Mouse (Mus musculus): ENCODE data around the gene Zfp672. TPM values are rescaled to one million over a fixed set of nuclear protein-coding genes. Genes with fewer than 3 reads are reported as not detected.

Gene Zfp672
- total RNA-seq, 2 experiments from 2014 or later, result 48.9 to 53.1 TPM

DNA sequence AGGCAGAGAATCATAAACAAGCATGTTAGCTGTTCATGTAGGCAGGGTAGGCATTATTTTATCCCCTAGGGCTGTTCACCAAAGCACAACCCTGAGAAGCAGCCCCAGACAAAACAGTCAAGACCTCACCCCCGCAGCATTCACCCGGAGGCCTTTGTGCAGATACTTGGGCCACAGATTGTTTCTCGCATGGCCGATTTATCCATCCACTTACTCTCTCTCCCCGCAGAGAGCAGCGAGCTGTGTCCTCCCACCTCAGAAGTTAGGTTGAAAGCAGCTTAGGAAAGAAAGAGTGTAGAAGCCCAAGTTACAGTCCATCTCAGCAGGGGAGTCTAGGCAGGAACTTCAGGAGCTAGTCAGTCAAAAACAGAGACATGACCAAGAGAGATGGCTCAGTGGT lies 32.7 kb downstream of the Zfp672 start:
- no peak for DNase-seq
- intact Hi-C loops (cut with DNase I), result no loop called here

DNA sequence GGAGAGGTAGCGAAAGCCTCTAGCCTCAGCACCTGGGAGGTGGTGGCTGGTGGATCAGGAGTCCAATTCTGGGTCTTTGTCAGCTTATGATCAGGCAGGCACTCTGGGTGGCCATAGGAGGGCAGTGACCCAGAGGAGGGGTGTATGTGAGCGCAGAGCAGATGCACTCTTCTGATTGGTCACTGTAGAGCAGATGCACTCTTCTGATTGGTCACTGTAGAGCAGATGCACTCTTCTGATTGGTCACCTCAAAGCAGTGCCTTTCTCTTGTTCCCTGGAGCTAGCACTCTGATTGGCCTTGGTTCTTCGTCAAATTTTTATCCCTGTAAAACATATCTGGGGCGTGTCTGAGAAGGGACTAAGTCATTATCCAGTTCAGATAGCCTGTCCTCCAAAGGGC lies 37.3 kb downstream of the Zfp672 start:
- DNase-seq, result no peak
- intact Hi-C loops (cut with DNase I), result no loop called here

DNA sequence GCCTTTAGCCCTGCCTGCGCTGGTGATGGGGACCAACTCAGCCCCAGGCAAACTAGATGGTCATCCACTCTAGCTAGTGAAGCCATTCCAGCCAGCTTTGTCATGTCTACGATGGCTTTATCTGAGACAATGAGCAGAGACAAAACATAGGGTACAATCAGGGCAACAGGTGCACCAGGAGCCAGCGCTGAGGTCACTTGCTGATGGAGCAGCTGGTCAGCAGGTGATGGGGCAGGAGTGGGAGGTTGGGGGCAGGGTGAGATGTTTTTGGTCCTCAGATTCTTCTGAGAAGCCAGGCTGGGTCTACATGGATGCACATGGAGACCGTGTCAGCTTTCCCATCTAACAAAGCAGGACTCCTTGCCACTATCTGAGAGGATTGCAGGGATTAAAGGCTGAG lies 39.3 kb downstream of the Zfp672 start:
- intact Hi-C loops (cut with DNase I), result no loop called here

DNA sequence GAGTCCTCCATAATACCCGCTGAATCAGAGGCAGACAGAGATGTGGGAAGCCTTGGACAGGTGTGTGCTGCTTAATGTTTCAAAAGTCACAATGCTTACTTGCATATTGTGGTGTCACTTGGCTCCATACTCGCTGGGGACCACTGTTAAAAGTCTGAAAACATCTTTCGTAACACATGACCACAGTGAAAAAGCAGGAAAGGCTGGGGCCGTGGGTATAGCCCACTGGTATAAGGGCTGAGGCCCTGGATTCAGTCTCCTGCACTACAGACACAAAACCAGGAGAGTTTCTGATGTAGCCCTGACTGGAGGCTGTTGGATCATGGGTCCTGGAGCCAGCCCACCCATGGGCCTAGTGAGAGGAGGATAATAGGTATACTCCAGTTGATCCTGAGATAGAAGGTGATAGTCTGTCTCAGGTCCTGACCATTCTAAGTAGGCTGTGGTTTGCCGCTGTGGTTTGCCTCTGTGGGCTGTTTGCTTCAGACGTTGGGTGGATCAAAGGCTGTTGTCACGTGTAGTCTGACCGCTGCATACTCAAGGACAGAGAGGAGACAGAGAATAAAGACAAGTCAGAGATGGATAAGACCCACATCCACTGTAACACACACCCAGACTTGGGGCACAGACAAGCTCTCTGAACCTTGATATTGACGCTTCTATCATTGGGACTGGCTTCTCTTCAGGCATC lies 40.0 kb downstream of the Zfp672 start:
- intact Hi-C loops (cut with DNase I), result no loop called here
- no peak for DNase-seq

More for the DNA sequence above, 39.3 kb downstream of the Zfp672 start:
- DNase-seq, result no peak

DNA sequence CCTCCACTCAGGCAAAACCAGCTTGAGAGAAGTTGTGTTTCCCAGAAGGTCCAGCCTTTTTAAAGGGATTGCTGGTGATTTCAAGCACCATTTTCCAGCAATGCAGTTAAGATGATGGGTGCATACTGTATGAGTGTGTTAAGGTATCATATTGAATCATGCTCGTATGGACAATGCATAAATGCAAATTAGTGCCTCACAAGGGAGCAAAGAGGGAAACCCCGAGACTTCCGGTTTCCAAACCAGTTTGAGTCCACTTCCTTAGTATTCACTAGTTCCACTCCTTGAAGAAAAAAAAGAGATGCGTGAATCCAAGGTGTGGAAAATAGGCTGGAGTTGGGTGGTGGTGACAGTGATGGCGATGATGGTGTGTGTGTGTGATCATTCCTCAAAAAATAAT lies 47.6 kb downstream of the Zfp672 start:
- no peak for DNase-seq
- intact Hi-C loops (cut with DNase I), result no loop called here

DNA sequence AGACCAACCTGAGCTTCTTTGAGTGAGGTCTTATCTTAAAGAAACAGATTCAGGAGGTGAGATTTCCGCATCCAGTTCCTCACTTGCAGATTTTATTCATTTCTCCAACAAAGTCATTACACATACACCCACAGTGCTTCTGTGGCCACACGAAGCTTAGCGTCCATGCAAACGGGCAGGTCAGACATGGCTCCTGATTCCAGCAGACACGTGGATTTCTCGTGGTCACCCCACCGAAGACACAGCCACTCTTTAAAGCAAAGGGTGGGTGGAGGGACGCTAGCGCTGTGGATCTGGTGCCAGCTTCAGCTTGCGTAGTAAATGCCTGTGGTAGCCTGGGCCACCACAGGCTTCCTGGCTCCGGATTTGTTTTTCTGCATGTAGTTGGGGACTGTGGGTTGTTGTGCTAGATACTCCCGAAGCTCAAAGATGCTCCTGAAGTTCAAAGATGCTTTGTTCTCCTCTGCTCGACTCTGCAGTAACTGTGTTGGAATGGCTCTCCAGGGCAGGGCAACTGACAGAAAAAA lies 48.1 kb downstream of the Zfp672 start:
- intact Hi-C loops (cut with DNase I), result no loop called here
- no peak for DNase-seq

DNA sequence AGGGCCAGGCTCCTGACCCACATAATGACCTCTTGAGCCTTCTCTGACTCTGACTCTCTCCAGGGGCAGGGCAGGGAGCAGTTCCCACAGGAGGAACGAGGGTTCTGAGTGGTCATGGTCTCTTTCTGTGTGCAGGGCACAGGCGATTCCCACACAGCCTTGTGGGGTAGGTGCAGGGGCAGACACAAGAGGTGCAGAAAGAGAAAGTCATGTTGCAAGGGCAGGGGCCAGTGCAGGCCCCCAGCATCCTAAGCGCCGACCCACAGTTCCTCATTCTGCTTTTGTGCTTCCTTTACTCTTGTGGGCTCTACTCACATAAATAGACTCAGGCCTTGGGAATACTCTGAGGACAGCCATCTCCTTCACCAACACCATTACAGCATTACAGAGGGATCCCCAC lies 54.4 kb downstream of the Zfp672 start:
- intact Hi-C loops (cut with DNase I), result no loop called here
- no peak for DNase-seq

DNA sequence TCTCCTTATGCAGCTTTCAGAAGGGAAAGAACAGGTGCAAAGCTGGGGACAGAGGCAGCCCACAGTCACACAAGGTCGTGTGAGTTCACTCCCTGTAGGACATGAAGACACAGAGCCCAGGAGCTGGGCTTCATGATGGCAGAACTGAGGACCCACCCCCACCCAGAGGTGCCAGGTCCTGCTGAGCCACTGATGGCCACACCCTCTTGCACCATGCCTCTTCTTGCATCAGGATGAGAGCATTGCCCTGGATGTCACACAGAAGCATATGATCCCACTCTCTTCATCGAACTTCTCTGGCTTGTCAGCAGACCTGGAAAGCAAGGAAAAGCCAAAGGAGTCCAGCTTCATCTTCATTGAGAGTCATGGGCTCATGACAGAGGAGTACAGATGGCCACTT lies 55.6 kb downstream of the Zfp672 start, which contains the start of gene 4930438A08Rik:
Gene 4930438A08Rik (plus strand): TSS at position 228 of the 400 bp plus-strand sequence.
- intact Hi-C loops (cut with DNase I), result no loop called here
- no peak for DNase-seq

DNA sequence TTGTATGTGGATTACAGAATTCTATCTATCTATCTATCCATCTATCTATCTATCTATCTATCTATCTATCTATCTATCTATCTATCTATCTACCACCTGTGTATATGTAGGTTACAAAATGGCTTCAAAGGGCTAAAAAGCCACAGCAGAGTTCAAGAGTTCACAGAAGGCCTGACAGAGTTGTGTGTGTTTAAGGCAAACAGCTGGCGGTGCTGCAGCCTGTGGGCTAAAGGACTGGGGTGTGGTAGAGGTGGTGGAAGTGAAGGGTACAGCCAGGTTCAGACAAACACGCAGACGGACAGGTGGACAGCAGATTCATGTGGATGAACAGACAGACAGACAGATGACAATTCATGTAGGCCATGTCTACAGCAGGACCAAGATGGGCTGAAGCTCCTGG lies 61.9 kb downstream of the Zfp672 start:
- intact Hi-C loops (cut with DNase I), result no loop called here

More for the DNA sequence above, 61.9 kb downstream of the Zfp672 start:
- no peak for DNase-seq

Other genes starting within 250 kb of the Zfp672 start
- gene Gm12248, start 237.2 kb downstream of the Zfp672 start, total RNA-seq (2021), result not detected
- gene Cnot8, start 226.2 kb downstream of the Zfp672 start, total RNA-seq (2021), result 10 to 100 TPM; 38.6 to 40.5 TPM
- 1 to 10 TPM; 9.2 to 9.7 TPM for gene Gemin5, start 161.8 kb downstream of the Zfp672 start, total RNA-seq (2021)
- gene Mrpl22, start 158.7 kb downstream of the Zfp672 start, total RNA-seq (2021), result 10 to 100 TPM; 47.1 to 49.9 TPM
- 1 to 10 TPM; 3.8 to 4.8 TPM for gene Igtp, start 130.8 kb downstream of the Zfp672 start, total RNA-seq (2021)
- 1 to 10 TPM; 6.9 to 7.0 TPM for gene Irgm2, start 130.7 kb downstream of the Zfp672 start, total RNA-seq (2021)
- not detected for gene 4930438A08Rik, start 55.5 kb downstream of the Zfp672 start, total RNA-seq (2021)
- 1 to 10 TPM; 3.9 to 4.7 TPM for gene Zfp692, start 23.3 kb downstream of the Zfp672 start, total RNA-seq (2021)
- 10 to 100 TPM; 45.6 to 49.5 TPM for gene Sh3bp5l, start 385 bp upstream of the Zfp672 start, total RNA-seq (2021)
- gene Lypd8, start 48.7 kb upstream of the Zfp672 start, total RNA-seq (2021), result not detected
- not detected for gene 1810065E05Rik, start 90.8 kb upstream of the Zfp672 start, total RNA-seq (2021)
- not detected for gene Gm12253, start 102.2 kb upstream of the Zfp672 start, total RNA-seq (2021)
- gene Lypd9, start 122.6 kb upstream of the Zfp672 start, total RNA-seq (2021), result not detected
- gene Olfr30, start 131.9 kb upstream of the Zfp672 start, total RNA-seq (2021), result not detected
- gene Olfr332, start 162.2 kb upstream of the Zfp672 start, total RNA-seq (2021), result not detected
- gene Olfr331, start 172.2 kb upstream of the Zfp672 start, total RNA-seq (2021), result not detected
- gene Olfr330, start 204.5 kb upstream of the Zfp672 start, total RNA-seq (2021), result not detected
- gene Olfr329-ps, start 216.1 kb upstream of the Zfp672 start, total RNA-seq (2021), result not detected
- gene Olfr328, start 225.3 kb upstream of the Zfp672 start, total RNA-seq (2021), result under 1 TPM; 0.10 to 0.12 TPM
- not detected for gene Olfr224, start 240.2 kb upstream of the Zfp672 start, total RNA-seq (2021)
- gene Olfr325, start 247.4 kb upstream of the Zfp672 start, total RNA-seq (2021), result not detected